Mouse (Mus musculus) ES-Bruce4 (cell line): ENCODE data around the gene Kif1b. TPM values are rescaled to one million over a fixed set of nuclear protein-coding genes. Genes with fewer than 3 reads are reported as not detected.

Source experiments
- H3K27ac ChIP-seq: 2 replicates; pipeline ENCODE4 v1.5.1; 2012; ENCODE audit warnings: low read length, inconsistent platforms; ENCODE audit not compliant: insufficient read depth
- H3K27me3 ChIP-seq: 2 replicates; pipeline ENCODE4 v1.6.1; 2012; ENCODE audit warnings: mild to moderate bottlenecking, low read length, inconsistent platforms; ENCODE audit not compliant: control insufficient read depth, poor library complexity, insufficient read depth, severe bottlenecking
- H3K36me3 ChIP-seq: 2 replicates; pipeline ENCODE4 v1.6.1; 2012; ENCODE audit warnings: inconsistent platforms, mild to moderate bottlenecking, low read length, moderate library complexity; ENCODE audit not compliant: control insufficient read depth, poor library complexity, insufficient read depth, severe bottlenecking
- H3K4me1 ChIP-seq: one replicate; pipeline ENCODE4 v1.8.1; 2011; ENCODE audit warnings: low read length; ENCODE audit not compliant: control insufficient read depth, insufficient read depth
- H3K4me3 ChIP-seq: 2 replicates; pipeline ENCODE4 v1.5.1; 2011; ENCODE audit warnings: low read depth, mild to moderate bottlenecking, low read length
- H3K9ac ChIP-seq: 2 replicates; pipeline ENCODE4 v1.6.1; 2012; ENCODE audit warnings: low read depth, mild to moderate bottlenecking, inconsistent platforms; ENCODE audit not compliant: poor library complexity, severe bottlenecking
- H3K9me3 ChIP-seq: replicated peaks from 2 replicates; pipeline ENCODE4 v1.6.1; 2012; ENCODE audit warnings: mild to moderate bottlenecking, low read length, inconsistent platforms; ENCODE audit not compliant: control insufficient read depth, poor library complexity, insufficient read depth, severe bottlenecking
- CTCF ChIP-seq: IDR thresholded peaks from one replicate; pipeline ENCODE4 v1.8.1; 2011; ENCODE audit warnings: low read depth, low read length
- EP300 ChIP-seq: IDR thresholded peaks from 2 replicates; pipeline ENCODE4 v1.6.1; 2011; ENCODE audit warnings: low read depth, low read length; ENCODE audit not compliant: insufficient read depth
- POLR2A ChIP-seq: IDR thresholded peaks from one replicate; pipeline ENCODE4 v1.8.1; 2011; ENCODE audit warnings: low read length; ENCODE audit not compliant: insufficient read depth
- polyA plus RNA-seq: library from polyadenylated mRNA; stranded (reverse); fragments of >200 nt; gene quantifications from 2 replicates; pipeline ENCODE4 v1.2.4, GENCODE M21; 2011; ENCODE audit warnings: low read depth; ENCODE audit not compliant: missing spikeins, insufficient read depth, insufficient read length

The Kif1b gene
- polyA plus RNA-seq, 1 experiment = 40.0 TPM

DNA sequence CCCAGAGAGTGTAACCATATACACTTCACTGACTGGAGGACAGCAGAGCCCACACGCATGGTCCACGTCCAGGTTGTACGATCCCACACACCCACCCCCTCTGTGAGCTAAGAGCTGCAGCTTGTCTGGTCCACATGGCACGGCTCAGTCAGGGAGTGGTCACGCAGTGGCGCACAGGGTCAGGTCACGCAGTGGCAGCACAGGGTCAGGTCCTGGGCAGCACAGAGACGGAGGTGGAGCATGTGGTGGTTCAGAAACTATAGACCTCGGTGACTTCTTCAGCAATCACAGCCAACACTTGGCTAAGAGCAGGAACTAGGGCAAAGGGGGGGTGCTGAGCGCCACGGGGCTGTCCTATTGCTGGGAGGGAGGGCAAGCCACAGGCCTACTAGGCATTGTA lies 157.2 kb downstream of the Kif1b start:
- Histone ChIP-seq H3K27ac (no peak overlapping the region), H3K4me1 (no peaks in the 10 kb centered on the region), H3K9me3 (peaks cover 5% of the 10 kb centered on the region; the same call in 1 of the 2 replicates), H3K9ac (no peak overlapping the region), H3K36me3 (peaks cover 21% of the 10 kb centered on the region), H3K4me3 (no peak overlapping the region), H3K27me3 (no peaks in the 10 kb centered on the region)
- no peak for TF ChIP-seq CTCF
- TF ChIP-seq EP300 = no peak
- TF ChIP-seq POLR2A = no peak

- H3K9me3 ChIP-seq = no peaks in the 10 kb centered on the region
- H3K36me3 ChIP-seq = peaks cover 16% of the 10 kb centered on the region
- no peaks in the 10 kb centered on the region for H3K4me1 ChIP-seq
- TF ChIP-seq EP300 = no peak
- TF ChIP-seq POLR2A = no peak
- no peak for TF ChIP-seq CTCF
- no peak overlapping the region for H3K9ac ChIP-seq
- H3K4me3 ChIP-seq = no peak overlapping the region
- H3K27me3 ChIP-seq = no peaks in the 10 kb centered on the region
- no peak overlapping the region for H3K27ac ChIP-seq
These were observed 157.9 kb downstream of the Kif1b start for GRCm38 (mm10) chr4:149149611-149150010.

GRCm38 (mm10) chr4:149149196-149149595 lies 158.3 kb downstream of the Kif1b start:
- no peak overlapping the region for H3K27ac ChIP-seq

DNA sequence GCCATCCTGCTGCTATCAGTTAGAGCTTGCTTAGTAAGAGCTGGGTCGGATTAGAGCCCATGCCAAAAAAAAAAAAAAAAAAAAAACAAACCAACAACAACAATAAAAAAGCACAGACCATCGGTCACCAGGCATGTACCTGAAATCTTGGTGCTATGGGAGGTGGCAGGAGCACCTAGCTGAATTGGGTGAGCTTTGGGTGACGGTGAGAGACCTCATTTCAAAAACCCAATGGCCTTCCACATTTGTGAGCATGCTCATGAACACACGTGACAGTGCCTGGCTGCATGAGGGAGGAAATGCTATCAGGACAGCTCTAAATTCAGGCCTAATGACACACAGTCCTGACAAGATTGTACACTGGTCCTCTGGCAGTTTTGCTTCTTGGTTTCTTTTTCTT lies 159.4 kb downstream of the Kif1b start:
- H3K27ac ChIP-seq = no peak overlapping the region
- H3K4me3 ChIP-seq = no peak overlapping the region
- no peaks in the 10 kb centered on the region for H3K27me3 ChIP-seq
- H3K36me3 ChIP-seq = 0 out of 2 replicates have a peak, but pooled peaks cover 8% of the 10 kb centered on the region
- H3K4me1 ChIP-seq = no peaks in the 10 kb centered on the region
- TF ChIP-seq POLR2A (no peak), EP300 (no peak)
- H3K9ac ChIP-seq = no peak overlapping the region
- no peaks in the 10 kb centered on the region for H3K9me3 ChIP-seq

More at GRCm38 (mm10) chr4:149149196-149149595, 158.3 kb downstream of the Kif1b start:
- H3K4me1 ChIP-seq = no peaks in the 10 kb centered on the region
- TF ChIP-seq POLR2A = no peak
- TF ChIP-seq CTCF = no peak
- no peak for TF ChIP-seq EP300
- H3K36me3 ChIP-seq = peaks cover 14% of the 10 kb centered on the region
- H3K27me3 ChIP-seq = no peaks in the 10 kb centered on the region
- H3K9me3 ChIP-seq = no peaks in the 10 kb centered on the region
- H3K4me3 ChIP-seq = no peak overlapping the region
- H3K9ac ChIP-seq = no peak overlapping the region

- H3K4me3 ChIP-seq = no peak overlapping the region
- TF ChIP-seq POLR2A (no peak), CTCF (no peak), EP300 (no peak)
These were observed 160.0 kb downstream of the Kif1b start for GRCm38 (mm10) chr4:149147528-149147927.

GRCm38 (mm10) chr4:149145151-149145550 lies 162.3 kb downstream of the Kif1b start:
- no peaks in the 10 kb centered on the region for H3K4me1 ChIP-seq
- TF ChIP-seq EP300 (no peak), CTCF (no peak)
- H3K36me3 ChIP-seq = no peaks in the 10 kb centered on the region
- no peak overlapping the region for H3K4me3 ChIP-seq
- H3K27me3 ChIP-seq = no peaks in the 10 kb centered on the region
- H3K9ac ChIP-seq = no peak overlapping the region
- no peak overlapping the region for H3K27ac ChIP-seq
- H3K9me3 ChIP-seq = no peaks in the 10 kb centered on the region

More at GRCm38 (mm10) chr4:149147528-149147927, 160.0 kb downstream of the Kif1b start:
- Histone ChIP-seq H3K4me1 (no peaks in the 10 kb centered on the region), H3K27me3 (no peaks in the 10 kb centered on the region), H3K27ac (no peak overlapping the region), H3K9ac (0 out of 2 replicates have a peak overlapping the region, but pooled peaks have one; percentile 25), H3K36me3 (0 out of 2 replicates have a peak, but pooled peaks cover 4% of the 10 kb centered on the region), H3K9me3 (no peaks in the 10 kb centered on the region)

DNA sequence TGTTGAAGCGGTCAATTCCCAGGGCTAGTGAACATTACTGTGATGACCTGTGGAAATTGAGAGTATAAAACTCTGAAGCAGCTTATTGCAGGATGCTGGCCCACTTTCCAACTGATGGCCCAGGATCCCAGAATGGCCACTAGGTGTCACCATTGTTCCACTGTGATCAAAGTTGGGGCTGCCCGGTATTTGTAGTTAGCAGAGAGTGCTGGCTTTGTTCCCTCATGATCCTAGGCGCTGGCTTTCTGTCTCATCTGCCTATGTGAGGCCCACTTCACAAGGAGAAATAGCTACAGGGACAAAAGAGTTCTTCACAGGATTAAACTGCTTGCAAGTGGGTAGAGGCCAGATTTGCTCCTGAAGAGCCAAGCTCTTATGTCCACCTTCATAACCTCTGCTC lies 163.0 kb downstream of the Kif1b start:
- no peak overlapping the region for H3K4me3 ChIP-seq
- no peak overlapping the region for H3K9ac ChIP-seq
- no peaks in the 10 kb centered on the region for H3K4me1 ChIP-seq
- no peak for TF ChIP-seq POLR2A
- peak; percentile 87 for TF ChIP-seq CTCF
- no peaks in the 10 kb centered on the region for H3K9me3 ChIP-seq
- H3K27ac ChIP-seq = no peak overlapping the region
- H3K27me3 ChIP-seq = no peaks in the 10 kb centered on the region
- H3K36me3 ChIP-seq = no peaks in the 10 kb centered on the region
